ENCODE assay signal across 32 mouse cellular contexts in genomic region chr7:80177438-80177837, GRCm38 (mm10).
"Had no signal": no experiment of that assay in that cellular context is flagged by ENCODE, and none has a peak within 500 bp of the region (broad histone marks: within the 10 kb centered on the region; RNA-seq: fewer than 3 reads in every experiment).

No protein-coding gene starts in this region.

- H3K4me2 ChIP-seq: heart, embryonic 11.5 days; heart, embryonic 12.5 days; heart, embryonic 13.5 days; heart, embryonic 15.5 days; hindbrain, embryonic 12.5 days; hindbrain, embryonic 13.5 days; hindbrain, embryonic 14.5 days; hindbrain, embryonic 15.5 days; intestine, embryonic 15.5 days; kidney, embryonic 15.5 days had no signal

- H3K9ac ChIP-seq: heart, embryonic 12.5 days; heart, embryonic 15.5 days; hindbrain, embryonic 12.5 days; hindbrain, embryonic 13.5 days; hindbrain, embryonic 14.5 days; hindbrain, embryonic 15.5 days; intestine, embryonic 15.5 days; kidney, embryonic 15.5 days had no signal

- DNase-seq: heart, postnatal 10 days; heart, postnatal 14 days; heart, postnatal 36 days; heart, postnatal 4 days; kidney, adult 11 months; kidney, adult 18-20 months; kidney, adult 8-10 months; kidney, adult 9 months; kidney, postnatal 14 days; kidney, postnatal 36 days; kidney, postnatal 4 days; layer of hippocampus, adult 9-11 months; layer of hippocampus, postnatal 36 days had no signal

- H3K36me3 ChIP-seq: heart, embryonic 12.5 days; heart, embryonic 13.5 days; heart, embryonic 15.5 days; hindbrain, embryonic 10.5 days; hindbrain, embryonic 12.5 days; hindbrain, embryonic 13.5 days; hindbrain, embryonic 15.5 days; intestine, embryonic 15.5 days; kidney, embryonic 15.5 days had no signal

- H3K4me3 ChIP-seq: heart, embryonic 12.5 days; heart, embryonic 13.5 days; heart, embryonic 15.5 days; hindbrain, embryonic 10.5 days; hindbrain, embryonic 12.5 days; hindbrain, embryonic 13.5 days; hindbrain, embryonic 15.5 days; intestine, embryonic 15.5 days; kidney, embryonic 15.5 days; layer of hippocampus, adult 2 months; left cerebral cortex, adult 2 months had no signal

- H3K4me1 ChIP-seq: hindbrain, embryonic 12.5 days; hindbrain, embryonic 13.5 days; hindbrain, embryonic 15.5 days had no signal

- H3K27me3 ChIP-seq: heart, embryonic 15.5 days; hindbrain, embryonic 12.5 days; hindbrain, embryonic 13.5 days; hindbrain, embryonic 15.5 days; intestine, embryonic 15.5 days; kidney, embryonic 15.5 days had no signal

- ATAC-seq: hindbrain, embryonic 16.5 days; hindbrain, postnatal 0 days; inflammation-experienced regulatory T-cells, adult 6 months; intestine, embryonic 15.5 days; intestine, embryonic 16.5 days; intestine, postnatal 0 days had no signal

- H3K9me3 ChIP-seq: heart, embryonic 12.5 days; heart, embryonic 13.5 days; heart, embryonic 15.5 days; hindbrain, embryonic 10.5 days; hindbrain, embryonic 12.5 days; hindbrain, embryonic 13.5 days; hindbrain, embryonic 15.5 days; intestine, embryonic 15.5 days; kidney, embryonic 15.5 days had no signal

- H3K27ac ChIP-seq: heart, embryonic 13.5 days; hindbrain, embryonic 10.5 days; hindbrain, embryonic 12.5 days; hindbrain, embryonic 13.5 days; hindbrain, embryonic 14.5 days; hindbrain, embryonic 15.5 days; hindbrain, postnatal 0 days; intestine, embryonic 15.5 days; kidney, embryonic 15.5 days; kidney, postnatal 0 days; layer of hippocampus, adult 2 months; left cerebral cortex, adult 2 months had no signal
